Mouse (Mus musculus) large intestine, adult 2 months (tissue): ENCODE measurements around the gene Bfsp1. TPM values are rescaled to one million over a fixed set of nuclear protein-coding genes. Genes with fewer than 3 reads are reported as not detected.

Source experiments
- DNase-seq: peaks from one replicate; pipeline ENCODE4 v3.0.0-alpha.2; 2012; ENCODE audit warnings: low read depth, low spot score
- WGBS: fragments of 180-500 bp; shearing (Covaris S2); methylation state at CpG from one replicate; pipeline ENCODE4 v1.1.7; 2018; 5-methylcytosine and 5-hydroxymethylcytosine counted together
- polyA plus RNA-seq: library from polyadenylated mRNA; depleted of rRNA; stranded (reverse); fragments of >200 nt; gene quantifications from 2 replicates; pipeline ENCODE4 v1.2.3, GENCODE M21; 2012

The Bfsp1 gene
- polyA plus RNA-seq, 1 experiment = 3.2 TPM

- 30% methylated on average over 8 of the region's 8 CpGs for WGBS
- DNase-seq = no peak
These were observed 1.6 kb upstream of the Bfsp1 start for GRCm38 (mm10) chr2:143864600-143864999.

- DNase-seq = no peak
- 92% methylated on average over 2 of the region's 2 CpGs for WGBS
These were observed 3.8 kb downstream of the Bfsp1 start for GRCm38 (mm10) chr2:143859166-143859565.

- DNase-seq = peak; percentile 39
- 25% methylated on average over 4 of the region's 4 CpGs for WGBS
These were observed 9.5 kb downstream of the Bfsp1 start for GRCm38 (mm10) chr2:143853447-143853846.

GRCm38 (mm10) chr2:143852295-143853275, 10.4 kb downstream of the Bfsp1 start:
- DNase-seq = peak; percentile 79
- WGBS = 21% methylated on average over 18 of the region's 18 CpGs

GRCm38 (mm10) chr2:143851354-143852221, 11.4 kb downstream of the Bfsp1 start:
- DNase-seq = no peak
- WGBS = 36% methylated on average over 12 of the region's 12 CpGs

GRCm38 (mm10) chr2:143847291-143847690, 15.7 kb downstream of the Bfsp1 start:
- DNase-seq = no peak
- WGBS = 57% methylated on average over 3 of the region's 3 CpGs

- WGBS = 22% methylated on average over 4 of the region's 4 CpGs
These were observed 16.2 kb downstream of the Bfsp1 start for GRCm38 (mm10) chr2:143846799-143847198.

GRCm38 (mm10) chr2:143844779-143845178, 18.2 kb downstream of the Bfsp1 start:
- 86% methylated on average over 5 of the region's 5 CpGs for WGBS
- DNase-seq = no peak

More at GRCm38 (mm10) chr2:143846799-143847198, 16.2 kb downstream of the Bfsp1 start:
- peak; percentile 78 for DNase-seq

GRCm38 (mm10) chr2:143841536-143841935, 21.4 kb downstream of the Bfsp1 start:
- 90% methylated on average over 7 of the region's 7 CpGs for WGBS
- no peak for DNase-seq

- 87% methylated on average over 6 of the region's 6 CpGs for WGBS
- DNase-seq = no peak
These were observed 22.1 kb downstream of the Bfsp1 start for GRCm38 (mm10) chr2:143840895-143841294.

GRCm38 (mm10) chr2:143839458-143839857, 23.5 kb downstream of the Bfsp1 start:
- no peak for DNase-seq
- WGBS = 69% methylated on average over 2 of the region's 2 CpGs

GRCm38 (mm10) chr2:143838698-143839097, 24.3 kb downstream of the Bfsp1 start:
- 12% methylated on average over 5 of the region's 5 CpGs for WGBS

GRCm38 (mm10) chr2:143837291-143837701, 25.7 kb downstream of the Bfsp1 start:
- DNase-seq = peak; percentile 70
- 5% methylated on average over 8 of the region's 8 CpGs for WGBS

More at GRCm38 (mm10) chr2:143838698-143839097, 24.3 kb downstream of the Bfsp1 start:
- peak; percentile 75 for DNase-seq

- DNase-seq = no peak
- WGBS = 69% methylated on average over 7 of the region's 7 CpGs
These were observed 27.2 kb downstream of the Bfsp1 start for GRCm38 (mm10) chr2:143835820-143836219.

GRCm38 (mm10) chr2:143834082-143834481, 28.9 kb downstream of the Bfsp1 start:
- 45% methylated on average over 6 of the region's 6 CpGs for WGBS
- DNase-seq = no peak

- 88% methylated on average over 5 of the region's 5 CpGs for WGBS
- DNase-seq = no peak
These were observed 30.3 kb downstream of the Bfsp1 start for GRCm38 (mm10) chr2:143832721-143833120.

- DNase-seq = no peak
- WGBS = 63% methylated on average over 17 of the region's 17 CpGs
These were observed 31.3 kb downstream of the Bfsp1 start for GRCm38 (mm10) chr2:143831645-143832044.

- 89% methylated on average over 11 of the region's 11 CpGs for WGBS
- no peak for DNase-seq
These were observed 49.5 kb downstream of the Bfsp1 start for GRCm38 (mm10) chr2:143813461-143813860.

- 66% methylated on average over 4 of the region's 4 CpGs for WGBS
- DNase-seq = no peak
These were observed 50.7 kb downstream of the Bfsp1 start for GRCm38 (mm10) chr2:143812262-143812661.

- WGBS = 63% methylated on average over 5 of the region's 5 CpGs
These were observed 54.2 kb downstream of the Bfsp1 start for GRCm38 (mm10) chr2:143808789-143809188.

More at GRCm38 (mm10) chr2:143808789-143809188, 54.2 kb downstream of the Bfsp1 start:
- DNase-seq = no peak
